Mouse (Mus musculus): ENCODE results near the gene Arhgap1. TPM values are rescaled to one million over a fixed set of nuclear protein-coding genes. Genes with fewer than 3 reads are reported as not detected.
"Not testable (repeated sequence)": the region's sequence is repeated elsewhere in the genome, so short reads cannot be mapped to it uniquely, and the experiment has no call there.

The Arhgap1 gene
- polyA plus RNA-seq (2015; fragmentation: Nextera tagmentation; extraction: Ambion mirVana): 97.9 and 99.9 TPM in 2 replicates

DNA sequence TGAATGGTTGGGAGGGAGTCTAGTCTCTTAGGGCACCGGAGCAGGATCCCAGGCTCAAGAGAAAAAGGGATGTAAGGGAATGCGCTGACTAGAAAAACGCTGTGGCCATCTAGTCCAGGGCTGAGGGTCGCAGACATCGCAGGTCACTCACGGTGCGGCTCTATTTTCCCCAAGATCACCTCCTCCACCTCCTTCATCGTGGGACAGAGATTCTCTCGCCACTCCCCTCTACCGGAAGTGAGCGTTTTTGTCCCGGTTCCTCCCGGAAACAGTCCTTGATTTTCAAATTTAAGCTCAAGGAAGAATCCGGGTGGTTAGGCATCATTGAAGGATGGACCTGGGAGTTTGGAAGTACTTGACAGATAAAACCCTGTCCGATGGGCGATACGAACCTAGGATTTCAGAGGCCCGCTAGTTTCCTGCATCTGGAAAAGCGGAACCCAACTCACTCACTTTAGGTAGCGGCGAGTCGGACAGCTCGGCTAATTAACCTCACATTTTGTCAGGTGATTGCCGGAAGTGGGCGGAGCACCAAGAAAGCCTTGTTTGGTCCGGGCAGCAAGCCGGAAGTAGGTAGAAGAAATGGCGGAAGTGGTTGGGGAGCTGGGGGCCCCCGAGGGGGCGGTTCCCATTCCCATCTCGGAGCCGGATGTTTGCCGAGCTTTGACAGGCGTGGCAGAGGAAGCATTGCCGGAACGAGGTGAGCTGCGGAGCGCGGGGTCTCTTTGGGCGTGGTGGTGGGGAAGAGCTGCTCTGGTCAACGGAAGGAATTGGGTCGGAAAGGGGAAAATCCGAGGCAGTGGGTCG, at the start of gene Arhgap1, which contains the start of gene Zfp408:
Arhgap1 (plus strand) TSS at position 308 of the 807 bp plus-strand sequence.
Zfp408 (minus strand) TSS at position 239 of the 807 bp plus-strand sequence.
- under 1% methylated on average over 44 of the region's 44 CpGs for WGBS
- H3K4me2 ChIP-seq: peak within 1 kb of the TSS; percentile 100
- H3K36me3 ChIP-seq (replicated peaks): peaks cover 31% of the 10 kb centered on the region
- peak within 1 kb of the TSS; percentile 89 for H3K4me3 ChIP-seq
- H3K9ac ChIP-seq: peak within 1 kb of the TSS; percentile 92
- H3K27me3 ChIP-seq (replicated peaks): no peaks in the 10 kb centered on the region
- peak within 1 kb of the TSS; percentile 87 for H3K27ac ChIP-seq
- no peaks in the 10 kb centered on the region for H3K9me3 ChIP-seq
- peak; percentile 94 for ATAC-seq (replicated peaks)
- peaks cover 39% of the 10 kb centered on the region for H3K4me1 ChIP-seq

- Histone ChIP-seq H3K36me3 (replicated peaks) (peaks cover 62% of the 10 kb centered on the region), H3K4me3 (no peak overlapping the region), H3K9me3 (no peaks in the 10 kb centered on the region), H3K27ac (no peak overlapping the region), H3K4me1 (no peaks in the 10 kb centered on the region), H3K9ac (no peak overlapping the region), H3K27me3 (replicated peaks) (no peaks in the 10 kb centered on the region), H3K4me2 (no peak overlapping the region)
- no peak for ATAC-seq (replicated peaks)
- 98% methylated on average over 4 of the region's 4 CpGs for WGBS
These were observed 49.2 kb upstream of the Arhgap1 start for GRCm38 (mm10) chr2:91600475-91600874.

DNA sequence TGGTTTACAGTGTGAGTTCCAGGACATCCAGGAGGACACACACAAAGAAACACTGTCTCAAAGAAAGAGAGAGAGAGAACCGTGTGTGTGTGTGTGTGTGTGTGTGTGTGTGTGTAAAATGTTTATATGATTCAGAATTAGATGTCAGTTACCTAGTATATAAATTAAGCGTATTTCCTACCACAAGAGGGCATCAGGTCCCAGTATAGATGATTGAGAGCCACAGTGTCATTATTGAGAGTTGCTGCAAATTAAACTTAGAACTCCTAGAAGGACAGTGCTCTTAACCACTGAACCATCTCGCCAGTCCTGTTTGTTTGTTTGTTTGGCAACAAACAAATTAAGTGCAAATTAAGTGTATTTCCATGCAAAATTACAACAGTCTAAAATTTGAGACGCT, 47.3 kb upstream of the Arhgap1 start:
- WGBS: 95% methylated on average over 4 of the region's 4 CpGs
- Histone ChIP-seq H3K9me3 (no peaks in the 10 kb centered on the region), H3K27ac (no peak overlapping the region), H3K4me3 (no peak overlapping the region), H3K9ac (no peak overlapping the region), H3K36me3 (replicated peaks) (peaks cover 59% of the 10 kb centered on the region), H3K27me3 (replicated peaks) (no peaks in the 10 kb centered on the region), H3K4me1 (no peaks in the 10 kb centered on the region), H3K4me2 (no peak overlapping the region)
- ATAC-seq (replicated peaks): no peak

DNA sequence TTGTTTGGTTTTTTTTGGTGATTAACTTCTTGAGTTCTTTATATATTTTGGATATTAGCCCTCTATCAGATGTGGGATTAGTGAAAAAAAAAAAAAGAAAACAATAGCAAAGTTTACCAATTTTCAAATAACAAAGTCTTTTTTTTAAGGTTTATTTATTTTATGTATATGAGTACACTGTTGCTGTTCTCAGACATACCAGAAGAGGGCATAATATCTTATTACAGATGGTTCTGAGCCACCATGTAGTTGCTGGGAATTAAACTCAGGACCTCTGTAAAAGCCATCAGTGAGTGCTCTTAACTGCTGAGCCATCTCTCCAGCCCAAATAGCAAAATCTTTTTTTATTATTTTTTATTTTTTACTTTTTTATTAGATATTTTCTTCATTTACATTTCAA, 40.3 kb upstream of the Arhgap1 start:
- not testable (repeated sequence) for H3K4me3 ChIP-seq; ATAC-seq (replicated peaks); H3K4me2 ChIP-seq; H3K9me3 ChIP-seq; H3K4me1 ChIP-seq; H3K9ac ChIP-seq; H3K27ac ChIP-seq; H3K27me3 ChIP-seq (replicated peaks)
- peaks cover 45% of the 10 kb centered on the region for H3K36me3 ChIP-seq (replicated peaks)

- 87% methylated on average over 5 of the region's 5 CpGs for WGBS
These were observed 27.3 kb upstream of the Arhgap1 start for GRCm38 (mm10) chr2:91622356-91622755.

GRCm38 (mm10) chr2:91623366-91623765, 26.3 kb upstream of the Arhgap1 start:
- peaks cover 28% of the 10 kb centered on the region for H3K36me3 ChIP-seq (replicated peaks)
- H3K27ac ChIP-seq; ATAC-seq (replicated peaks); H3K4me2 ChIP-seq; H3K4me3 ChIP-seq; H3K9ac ChIP-seq; H3K27me3 ChIP-seq (replicated peaks); H3K9me3 ChIP-seq; H3K4me1 ChIP-seq: not testable (repeated sequence)
- 93% methylated on average over 7 of the region's 7 CpGs for WGBS

More at GRCm38 (mm10) chr2:91622356-91622755, 27.3 kb upstream of the Arhgap1 start:
- no peak for ATAC-seq (replicated peaks)
- Histone ChIP-seq H3K36me3 (replicated peaks) (peaks cover 38% of the 10 kb centered on the region), H3K4me2 (no peak overlapping the region), H3K4me1 (no peaks in the 10 kb centered on the region), H3K27ac (no peak overlapping the region), H3K9me3 (no peaks in the 10 kb centered on the region), H3K4me3 (no peak overlapping the region), H3K27me3 (replicated peaks) (no peaks in the 10 kb centered on the region), H3K9ac (no peak overlapping the region)

DNA sequence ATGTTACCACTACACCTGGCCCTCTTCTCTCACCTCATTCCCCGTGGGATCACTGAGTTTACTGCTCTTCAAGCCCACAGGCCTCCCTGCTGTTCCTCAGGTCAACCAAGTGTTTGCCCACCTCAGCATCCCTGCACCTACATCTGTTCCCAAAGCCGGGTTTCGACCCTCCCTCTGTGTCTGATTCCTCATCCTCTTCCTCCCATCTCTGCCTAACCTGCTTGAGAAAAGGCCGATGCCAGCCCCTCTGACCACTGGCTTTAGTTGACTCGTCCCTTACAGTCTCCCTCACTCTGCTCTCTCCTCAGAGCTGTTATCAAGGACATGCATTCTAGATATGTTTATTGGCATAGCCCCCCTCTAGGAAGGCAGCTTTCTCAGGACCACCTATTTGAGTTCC, 22.2 kb upstream of the Arhgap1 start:
- H3K9me3 ChIP-seq: no peaks in the 10 kb centered on the region
- no peak for ATAC-seq (replicated peaks)
- 79% methylated on average over 5 of the region's 5 CpGs for WGBS
- no peak overlapping the region for H3K4me3 ChIP-seq
- no peak overlapping the region for H3K9ac ChIP-seq
- 0 out of 2 replicates have a peak, but pooled peaks cover 3% of the 10 kb centered on the region for H3K36me3 ChIP-seq (replicated peaks)
- H3K4me2 ChIP-seq: no peak overlapping the region
- no peak overlapping the region for H3K27ac ChIP-seq
- no peaks in the 10 kb centered on the region for H3K27me3 ChIP-seq (replicated peaks)
- H3K4me1 ChIP-seq: no peaks in the 10 kb centered on the region

GRCm38 (mm10) chr2:91628171-91628570, 21.5 kb upstream of the Arhgap1 start:
- no peaks in the 10 kb centered on the region for H3K36me3 ChIP-seq (replicated peaks)
- no peak overlapping the region for H3K4me2 ChIP-seq
- no peaks in the 10 kb centered on the region for H3K27me3 ChIP-seq (replicated peaks)
- no peak overlapping the region for H3K4me3 ChIP-seq
- H3K9ac ChIP-seq: no peak overlapping the region
- no peak for ATAC-seq (replicated peaks)
- no peaks in the 10 kb centered on the region for H3K4me1 ChIP-seq
- H3K9me3 ChIP-seq: no peaks in the 10 kb centered on the region
- no peak overlapping the region for H3K27ac ChIP-seq
- 94% methylated on average over 8 of the region's 8 CpGs for WGBS

GRCm38 (mm10) chr2:91629682-91630081, 20.0 kb upstream of the Arhgap1 start:
- Histone ChIP-seq H3K9me3 (no peaks in the 10 kb centered on the region), H3K27ac (no peak overlapping the region), H3K36me3 (replicated peaks) (no peaks in the 10 kb centered on the region), H3K4me1 (no peaks in the 10 kb centered on the region), H3K4me3 (no peak overlapping the region), H3K27me3 (replicated peaks) (no peaks in the 10 kb centered on the region), H3K4me2 (no peak overlapping the region), H3K9ac (no peak overlapping the region)
- ATAC-seq (replicated peaks): no peak
- 88% methylated on average over 18 of the region's 18 CpGs for WGBS

DNA sequence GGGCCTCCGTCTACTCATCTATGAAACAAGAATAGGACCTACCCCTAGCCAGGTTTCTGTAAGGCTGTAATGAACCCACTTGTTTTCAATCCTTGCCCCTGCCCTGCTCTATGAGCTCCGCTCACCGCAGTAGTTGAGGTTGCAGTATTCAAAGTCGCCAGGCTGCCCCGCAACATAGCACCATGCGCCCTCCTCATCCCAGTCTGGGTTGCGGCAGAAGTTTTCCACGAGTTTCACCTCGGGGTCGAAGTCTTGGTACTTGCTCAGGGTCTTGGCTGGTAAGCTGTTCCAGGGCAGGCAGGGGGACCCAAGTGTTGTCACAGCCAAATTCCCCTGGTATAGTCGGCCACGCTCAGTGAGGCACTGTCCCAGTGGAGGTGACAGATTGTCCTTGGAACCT, 19.3 kb upstream of the Arhgap1 start:
- 92% methylated on average over 12 of the region's 12 CpGs for WGBS

DNA sequence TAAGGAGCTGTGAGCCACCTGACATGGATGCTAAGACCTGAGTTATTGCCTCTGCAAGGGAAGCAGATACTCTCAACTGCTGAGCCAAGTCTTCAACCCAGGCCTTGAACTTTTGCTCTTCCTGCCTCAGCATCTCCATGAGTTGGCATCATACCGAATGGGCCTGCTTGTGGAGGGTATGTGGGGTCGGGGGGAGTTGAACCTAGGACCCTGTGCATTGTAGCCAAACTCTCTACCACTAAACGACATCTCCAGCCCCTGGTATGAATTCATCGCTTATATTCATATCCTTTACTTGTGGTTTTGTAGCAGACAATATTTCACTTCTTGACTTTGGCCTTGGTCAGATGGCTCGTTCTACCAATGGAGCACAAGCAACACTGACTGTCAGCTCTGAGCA, 17.8 kb upstream of the Arhgap1 start:
- no peak overlapping the region for H3K4me3 ChIP-seq
- no peaks in the 10 kb centered on the region for H3K4me1 ChIP-seq
- no peak overlapping the region for H3K4me2 ChIP-seq
- no peak for ATAC-seq (replicated peaks)
- no peaks in the 10 kb centered on the region for H3K9me3 ChIP-seq
- no peak overlapping the region for H3K27ac ChIP-seq
- WGBS: 90% methylated on average over 5 of the region's 5 CpGs
- H3K9ac ChIP-seq: no peak overlapping the region
- H3K27me3 ChIP-seq (replicated peaks): no peaks in the 10 kb centered on the region
- no peaks in the 10 kb centered on the region for H3K36me3 ChIP-seq (replicated peaks)

More for the DNA sequence above, 19.3 kb upstream of the Arhgap1 start:
- Histone ChIP-seq H3K9ac (no peak overlapping the region), H3K36me3 (replicated peaks) (no peaks in the 10 kb centered on the region), H3K4me2 (no peak overlapping the region), H3K27me3 (replicated peaks) (no peaks in the 10 kb centered on the region), H3K4me3 (no peak overlapping the region), H3K9me3 (no peaks in the 10 kb centered on the region), H3K4me1 (no peaks in the 10 kb centered on the region), H3K27ac (no peak overlapping the region)
- ATAC-seq (replicated peaks): no peak

GRCm38 (mm10) chr2:91632316-91632715, 17.3 kb upstream of the Arhgap1 start:
- no peak overlapping the region for H3K4me3 ChIP-seq
- no peaks in the 10 kb centered on the region for H3K27me3 ChIP-seq (replicated peaks)
- H3K27ac ChIP-seq: no peak overlapping the region
- no peaks in the 10 kb centered on the region for H3K4me1 ChIP-seq
- H3K9me3 ChIP-seq: no peaks in the 10 kb centered on the region
- H3K4me2 ChIP-seq: no peak overlapping the region
- no peak for ATAC-seq (replicated peaks)
- WGBS: 86% methylated on average over 5 of the region's 5 CpGs
- H3K9ac ChIP-seq: no peak overlapping the region
- no peaks in the 10 kb centered on the region for H3K36me3 ChIP-seq (replicated peaks)

Data from midbrain, embryonic 15.5 days (tissue).